Mouse (Mus musculus): ENCODE data around the gene Noc2l.

Noc2l gene

DNA sequence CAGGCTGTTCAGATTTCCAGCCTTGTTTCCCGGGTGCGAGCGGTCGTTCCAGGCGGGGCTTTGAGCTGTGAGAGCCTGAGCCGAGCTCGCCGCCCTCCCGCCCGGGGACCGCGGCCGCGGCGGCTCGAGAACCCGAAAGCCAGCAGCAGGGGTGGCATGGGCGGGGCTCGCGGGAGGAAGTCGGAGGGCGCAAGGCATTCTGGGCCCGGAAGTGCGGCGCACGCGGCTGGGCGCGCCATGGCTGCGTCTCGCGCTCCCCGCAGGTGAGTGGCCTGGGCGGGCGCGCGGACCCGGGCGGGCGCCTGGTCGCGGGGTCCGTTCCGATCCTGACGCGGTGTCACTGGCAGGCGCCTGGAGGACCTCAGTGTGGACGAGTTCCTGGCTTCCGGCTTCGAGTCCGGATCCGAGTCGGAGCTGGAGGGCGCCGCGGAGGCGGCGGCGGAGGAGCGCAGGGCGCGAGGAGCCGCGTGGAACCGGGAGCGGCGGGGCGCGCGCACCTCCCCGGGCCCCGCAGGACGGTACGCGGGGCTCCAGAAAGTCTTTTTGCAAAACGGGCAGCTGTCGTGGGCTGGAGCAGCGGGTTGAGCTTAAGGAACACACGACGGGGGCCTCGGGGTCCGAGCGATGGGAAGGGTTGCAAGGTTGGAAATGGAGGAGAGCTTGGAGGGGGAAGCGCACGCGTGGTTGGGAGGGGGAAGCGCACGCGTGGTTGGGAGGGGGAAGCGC, at the start of gene Noc2l:
Gene Noc2l (plus strand): TSS at position 203 of the 726 bp plus-strand sequence.
- DNase-seq (ENCODE audit: low spot score in 2 of 2) = peak; percentile 78 to 89

GRCm38 (mm10) chr4:156188162-156188810, 47.5 kb upstream of the Noc2l start:
- no peak for DNase-seq (ENCODE audit: low spot score in 2 of 2)

DNA sequence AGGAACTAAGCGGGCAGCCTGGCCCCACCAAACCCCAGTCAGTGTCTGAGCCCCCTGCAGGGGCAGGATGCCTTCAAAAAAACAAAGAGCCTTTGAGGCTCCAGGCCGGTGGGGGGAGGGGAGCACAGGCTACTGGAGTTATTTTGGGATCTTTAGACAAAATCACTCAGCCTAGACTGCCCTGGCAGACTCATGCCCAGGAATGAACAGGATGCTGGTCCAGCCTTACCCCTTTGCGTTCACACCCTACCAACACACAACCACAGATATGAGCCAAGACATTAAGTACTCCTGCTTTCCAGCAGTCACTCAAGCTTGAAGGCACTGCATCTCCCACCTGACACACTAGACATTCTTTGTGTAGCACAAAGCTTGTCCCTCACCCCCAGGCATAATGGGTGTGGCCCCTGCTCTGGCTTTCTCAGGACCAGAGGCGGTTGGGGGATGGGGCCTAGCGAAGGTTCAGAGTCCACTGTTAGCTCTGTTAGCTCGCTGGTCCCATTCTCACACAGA, 46.9 kb upstream of the Noc2l start:
- peak; percentile 53 to 55 for DNase-seq (ENCODE audit: low spot score in 2 of 2)

GRCm38 (mm10) chr4:156192421-156193199, 43.2 kb upstream of the Noc2l start:
- peak in 1 of 2 experiments; percentile 43 for DNase-seq (ENCODE audit: low spot score in 2 of 2)

- no peak for DNase-seq (ENCODE audit: low spot score in 2 of 2)
These were observed 42.6 kb upstream of the Noc2l start for GRCm38 (mm10) chr4:156193200-156193590.

DNA sequence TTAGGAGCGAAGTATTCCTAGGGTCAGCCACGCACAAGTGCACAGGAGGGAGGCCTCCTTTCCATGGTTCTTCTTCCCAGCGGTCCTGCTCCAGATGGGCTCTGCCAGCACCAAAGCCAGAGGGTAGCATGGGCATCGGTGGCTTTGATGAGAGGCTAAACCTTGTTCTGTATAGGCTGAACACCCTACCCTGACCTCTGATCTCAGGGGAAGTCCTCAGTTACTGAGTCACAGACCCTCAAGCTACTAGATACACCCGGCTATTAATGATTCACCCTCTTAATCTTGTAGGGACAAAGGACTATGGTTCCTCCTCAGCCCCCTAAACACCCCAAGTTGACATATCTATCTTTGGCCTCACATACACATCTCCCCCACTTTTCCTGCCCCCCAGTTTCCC, 41.9 kb upstream of the Noc2l start:
- DNase-seq (ENCODE audit: low spot score in 2 of 2) = no peak

DNA sequence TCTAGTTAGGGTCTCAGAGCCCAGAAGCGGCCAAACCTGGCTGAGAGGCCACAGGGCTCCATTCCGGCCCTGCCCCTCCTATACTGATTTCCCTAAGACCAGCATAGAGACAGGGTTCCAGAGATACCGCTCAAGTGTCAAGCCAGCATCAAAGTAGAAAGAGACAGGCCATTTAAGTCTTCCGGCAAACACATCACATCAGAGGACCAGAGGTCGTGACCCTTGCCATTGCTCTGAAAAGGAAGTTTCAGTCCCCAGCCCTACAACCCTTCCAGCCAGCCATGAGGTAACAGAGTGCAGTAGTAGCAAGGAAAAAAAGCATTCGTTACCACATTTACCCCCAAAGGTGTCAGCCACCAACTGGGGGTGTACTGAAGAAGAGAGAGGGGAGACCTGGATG, 41.5 kb upstream of the Noc2l start:
- no peak for DNase-seq (ENCODE audit: low spot score in 2 of 2)

DNA sequence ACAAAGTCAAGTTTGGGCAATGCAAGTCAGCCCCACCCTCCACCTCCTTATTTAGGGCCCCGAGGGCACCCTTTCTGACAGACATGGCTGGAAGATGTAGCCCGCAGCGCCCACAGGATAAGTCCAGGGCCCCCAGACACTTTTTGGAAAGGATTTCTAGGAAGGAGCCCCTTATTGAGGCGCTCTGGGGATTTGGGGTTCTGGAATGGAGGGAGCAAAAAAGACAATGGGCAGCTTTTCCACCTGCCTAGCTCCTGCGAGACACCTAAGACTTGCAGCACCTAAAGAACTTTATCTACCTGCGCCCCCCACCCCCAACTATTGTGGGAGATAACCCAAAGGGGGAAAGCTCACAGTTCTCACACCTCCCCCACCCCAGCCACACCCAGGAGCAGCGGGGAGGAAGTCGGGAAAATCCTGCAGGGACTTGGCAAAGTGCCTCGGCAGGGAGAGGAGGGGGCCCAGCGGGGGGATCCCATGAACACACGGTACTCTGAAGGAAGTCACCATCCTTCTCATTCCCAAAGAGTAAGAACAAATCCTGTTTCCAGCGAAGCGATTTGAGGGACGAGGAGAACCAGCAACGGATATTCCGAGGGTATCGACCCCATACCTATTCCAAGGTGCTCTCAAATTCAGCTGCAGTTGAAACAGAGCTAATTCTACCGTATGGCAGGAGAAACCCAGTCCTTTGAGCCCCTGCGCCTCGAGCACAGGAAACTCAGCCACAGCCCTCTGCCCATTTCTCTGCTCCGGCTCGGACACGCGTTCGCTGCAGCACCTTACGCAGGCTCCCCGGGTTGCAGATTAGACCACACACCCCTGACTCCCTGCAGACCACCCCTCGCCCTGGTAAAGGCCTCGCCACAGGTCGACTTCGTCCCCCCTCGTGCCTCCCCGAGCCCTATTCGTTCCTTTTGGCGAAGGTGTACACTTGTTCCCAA, 39.6 kb upstream of the Noc2l start:
- DNase-seq (ENCODE audit: low spot score in 2 of 2) = peak; percentile 52 to 71

DNA sequence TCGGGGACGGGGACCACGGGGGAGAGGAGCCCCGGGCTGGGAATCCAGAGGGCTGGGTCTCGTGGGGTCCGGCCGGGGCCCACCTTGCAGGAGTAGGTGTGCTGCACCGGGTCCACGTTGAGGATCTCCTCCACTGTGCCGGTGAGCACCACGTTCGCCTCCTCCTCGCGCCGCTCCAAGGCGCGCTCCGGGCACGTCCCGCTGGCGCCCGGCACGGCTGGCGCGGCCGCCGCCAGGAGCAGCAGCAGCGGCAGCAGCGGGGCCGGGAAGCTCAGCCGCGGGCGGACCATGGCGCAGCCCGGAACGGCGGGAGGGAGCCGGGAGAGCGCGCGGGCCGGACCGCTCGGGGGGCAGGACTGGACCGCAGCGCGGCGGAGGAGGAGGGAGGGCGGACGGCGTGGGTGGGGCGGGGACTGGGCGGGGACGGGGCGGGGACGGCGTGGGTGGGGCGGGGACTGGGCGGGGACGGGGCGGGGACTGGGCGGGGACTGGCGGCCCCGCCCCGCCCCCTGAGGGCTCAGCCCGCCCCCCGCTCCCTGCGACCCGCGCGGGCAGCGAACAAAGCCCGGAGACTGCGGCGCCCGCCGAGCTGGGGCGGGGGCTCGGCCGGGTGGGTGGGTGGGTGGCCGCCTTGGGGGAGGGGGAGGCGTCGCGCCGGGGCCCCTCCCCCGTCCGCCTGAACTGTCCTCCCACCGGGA, 38.5 kb upstream of the Noc2l start, which contains the start of gene Agrn:
Gene Agrn (minus strand): TSS at position 358 of the 698 bp plus-strand sequence.
- DNase-seq (ENCODE audit: low spot score in 2 of 2) = peak in 1 of 2 experiments; percentile 62

DNA sequence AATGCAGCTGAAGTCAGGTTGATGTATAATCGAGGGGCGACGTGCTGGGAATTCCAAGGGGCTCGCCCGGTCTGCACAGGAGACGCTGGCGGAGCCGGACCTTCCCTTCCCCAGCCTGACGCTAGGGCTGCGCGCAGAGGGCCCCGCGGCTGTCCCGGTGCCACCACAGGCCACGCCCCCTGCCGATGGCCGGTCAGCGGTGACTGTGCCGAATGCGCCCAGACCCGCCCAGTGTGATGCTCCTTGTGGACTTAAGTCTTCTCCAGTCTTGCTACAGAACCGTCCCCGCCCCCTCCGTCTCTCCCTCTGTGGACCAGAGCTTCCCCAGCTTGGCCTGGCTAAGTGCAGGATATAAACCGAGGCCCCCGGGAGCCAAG, 38.0 kb upstream of the Noc2l start:
- DNase-seq (ENCODE audit: low spot score in 2 of 2) = peak; percentile 83 to 86

- DNase-seq (ENCODE audit: low spot score in 2 of 2) = no peak
These were observed 35.0 kb upstream of the Noc2l start, which contains the start of gene Isg15 for GRCm38 (mm10) chr4:156200623-156201475. Gene Isg15 (minus strand): TSS chr4:156200818.

DNA sequence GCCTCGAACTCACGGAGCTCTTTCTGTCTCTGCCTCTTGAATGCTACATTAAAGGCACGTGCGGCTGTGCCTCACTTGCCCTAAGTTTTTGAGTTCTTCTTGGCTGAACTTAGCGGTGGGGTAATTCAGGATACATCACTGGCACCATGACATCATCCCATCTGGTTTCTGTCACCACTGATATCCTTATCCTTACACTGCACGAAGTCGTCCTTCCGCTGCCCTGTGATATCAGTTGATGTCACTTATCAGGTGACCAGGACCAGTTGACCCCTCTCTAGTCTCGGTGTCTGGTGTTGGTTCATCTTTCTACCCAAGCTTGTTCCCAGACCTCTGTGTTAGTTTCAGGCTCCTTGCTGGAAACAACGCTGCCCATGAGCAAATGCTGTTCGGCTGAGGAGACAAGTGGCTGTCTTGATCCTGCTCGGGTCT, 33.3 kb upstream of the Noc2l start:
- DNase-seq (ENCODE audit: low spot score in 2 of 2) = no peak

DNA sequence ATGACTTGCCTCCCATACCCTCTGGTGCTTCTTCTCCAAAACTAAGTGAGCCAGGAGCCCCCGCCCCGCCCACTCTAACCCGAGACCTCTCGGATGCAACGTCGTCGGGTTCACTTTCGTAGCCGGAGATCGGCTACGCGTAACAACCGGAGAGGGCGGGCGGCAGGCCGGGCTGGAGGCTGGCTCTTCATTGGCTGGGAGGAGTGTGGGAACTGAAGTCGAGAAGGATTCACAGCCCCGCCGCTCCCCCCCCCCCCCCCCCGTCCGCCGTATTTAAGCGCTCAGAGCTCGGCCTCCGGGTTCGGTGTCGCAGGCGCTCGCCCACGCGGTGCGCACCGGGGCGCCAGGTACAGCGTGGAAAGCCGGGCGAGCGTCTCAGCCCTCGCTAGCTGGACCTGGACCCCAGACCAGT, 32.8 kb upstream of the Noc2l start, which contains the start of gene AW011738:
Gene AW011738 (plus strand): TSS at position 304 of the 412 bp plus-strand sequence.
- DNase-seq (ENCODE audit: low spot score in 2 of 2) = peak; percentile 52 to 63

DNA sequence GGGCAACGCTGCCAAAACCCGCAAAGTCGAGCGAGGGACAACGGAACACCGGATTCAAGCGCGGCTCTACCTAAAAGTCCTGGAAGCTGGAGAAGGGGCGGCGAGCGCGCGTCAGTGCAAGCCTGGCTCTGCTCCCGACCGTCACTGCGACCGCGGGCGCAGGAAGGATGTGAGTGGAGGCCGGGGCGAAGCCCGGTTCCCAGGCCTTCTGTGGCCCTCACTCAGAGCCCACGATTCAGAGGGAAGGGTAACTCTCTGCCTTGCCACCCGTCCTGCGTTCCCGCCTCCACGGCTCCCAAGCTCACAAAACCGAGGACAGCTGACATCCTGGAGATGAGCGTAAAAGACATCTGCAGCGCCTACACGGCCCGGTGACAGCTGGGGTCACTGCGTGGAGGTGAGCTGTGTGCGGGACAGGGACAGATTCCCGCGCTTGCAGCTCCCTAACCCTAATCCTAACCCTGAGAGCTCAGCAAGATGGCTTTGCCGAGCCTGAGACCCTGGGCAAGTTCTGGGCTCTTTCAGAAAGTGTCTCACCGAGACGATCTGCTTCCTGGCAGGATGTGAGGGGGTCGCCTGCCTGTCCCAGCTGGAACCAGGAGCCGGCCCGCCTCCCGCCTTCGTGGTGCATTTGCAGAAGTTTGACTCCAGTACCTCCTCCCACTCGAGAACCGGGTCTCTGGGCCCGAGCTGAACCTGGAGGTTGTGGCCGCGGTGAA, 32.2 kb upstream of the Noc2l start:
- no peak for DNase-seq (ENCODE audit: low spot score in 2 of 2)

DNA sequence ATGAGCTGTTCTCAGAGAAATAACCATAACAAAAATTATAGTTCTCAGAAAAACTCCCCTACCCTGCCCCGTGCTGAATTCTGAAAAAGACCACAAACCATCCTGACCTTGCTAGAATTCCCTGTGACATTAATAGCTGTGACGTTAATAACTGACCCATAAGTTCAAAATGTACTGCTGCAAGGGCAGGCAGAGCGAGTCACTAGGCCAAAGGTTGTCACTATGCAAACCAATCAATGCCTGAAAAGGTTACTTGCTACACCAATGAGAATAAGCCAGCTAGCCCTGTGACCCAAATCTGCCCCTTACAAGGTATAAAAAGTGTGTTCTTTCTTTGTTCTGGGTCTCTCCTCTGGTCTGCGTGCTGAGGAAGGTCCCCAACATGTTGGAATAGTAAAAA, 26.9 kb upstream of the Noc2l start:
- DNase-seq (ENCODE audit: low spot score in 2 of 2) = no peak

DNA sequence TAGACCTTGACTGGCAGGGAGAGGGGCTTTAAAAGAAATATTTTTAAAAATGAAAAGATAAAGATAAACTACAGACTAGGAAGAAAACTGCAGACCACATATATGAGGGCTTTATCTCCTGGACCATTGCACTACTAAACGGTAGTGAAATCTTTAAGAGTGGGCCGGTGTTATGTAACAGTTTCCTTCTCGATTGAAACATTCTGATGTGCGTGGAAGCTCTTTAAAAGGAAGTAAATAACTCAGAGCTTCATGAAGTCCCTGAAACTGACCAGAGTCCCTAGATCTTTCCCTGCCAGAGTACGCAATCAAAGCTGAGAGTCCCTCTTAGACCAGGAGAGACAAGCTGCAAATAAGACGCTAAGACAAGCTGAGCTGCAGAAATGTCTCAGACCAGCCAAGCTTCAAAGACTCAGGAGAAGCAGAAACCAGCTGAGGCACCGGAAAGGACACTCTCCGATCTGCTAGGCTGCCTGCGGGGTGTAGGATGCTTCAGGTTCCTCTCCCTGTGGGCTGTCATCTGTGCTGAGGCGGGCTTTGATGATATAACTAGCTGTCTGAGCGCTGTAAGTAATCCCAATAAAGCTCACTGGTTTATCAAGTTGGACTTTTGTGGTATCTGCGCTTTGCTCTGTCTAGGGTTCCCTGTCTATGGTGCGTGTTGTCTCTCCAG, 25.7 kb upstream of the Noc2l start:
- DNase-seq (ENCODE audit: low spot score in 2 of 2) = no peak

DNA sequence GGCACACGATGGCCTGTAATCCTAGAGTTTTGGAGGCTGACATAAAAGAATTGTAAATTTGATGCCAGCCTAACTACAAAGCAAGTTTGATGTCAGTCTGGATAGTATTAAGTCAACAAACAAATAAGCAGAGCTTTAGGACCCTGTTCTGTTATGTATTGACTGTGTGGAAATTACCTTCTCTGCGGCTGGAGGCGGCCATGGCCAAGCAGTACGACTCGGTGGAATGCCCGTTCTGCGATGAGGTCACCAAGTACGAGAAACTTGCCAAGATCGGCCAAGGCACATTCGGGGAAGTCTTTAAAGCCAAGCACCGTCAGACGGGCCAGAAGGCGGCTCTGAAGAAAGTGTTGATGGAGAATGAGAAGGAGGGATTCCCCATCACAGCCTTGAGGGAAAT, 22.7 kb upstream of the Noc2l start:
- no peak for DNase-seq (ENCODE audit: low spot score in 2 of 2)

- no peak for DNase-seq (ENCODE audit: low spot score in 2 of 2)
These were observed 20.2 kb upstream of the Noc2l start, which contains the start of gene Perm1 for GRCm38 (mm10) chr4:156215649-156216048. Gene Perm1 (plus strand): TSS chr4:156215868.
